Mouse (Mus musculus) liver, embryonic 16.5 days (tissue): ENCODE results near the gene Impg2. TPM values are rescaled to one million over a fixed set of nuclear protein-coding genes. Genes with fewer than 3 reads are reported as not detected.

ENCODE experiments used
- polyA plus RNA-seq: library from polyadenylated mRNA; unstranded; fragments of >200 nt; fragmentation: Nextera tagmentation; extraction: Ambion mirVana; gene quantifications from 2 replicates; pipeline ENCODE4 v1.2.1, GENCODE M21; 2015

Impg2 gene
- polyA plus RNA-seq, 1 experiment from 2014 or later, result 0.12 TPM

Other genes with a start within 250 kb of the Impg2 start
- 300 and 356 TPM in 2 replicates for gene Rpl24, start 238.0 kb upstream of the Impg2 start, polyA plus RNA-seq
- 7.9 and 8.3 TPM in 2 replicates for gene Zbtb11, start 230.4 kb upstream of the Impg2 start, polyA plus RNA-seq
- 76.6 and 88.9 TPM in 2 replicates for gene Pcnp, start 174.6 kb upstream of the Impg2 start, polyA plus RNA-seq
- 11.0 and 12.9 TPM in 2 replicates for gene Trmt10c, start 166.5 kb upstream of the Impg2 start, polyA plus RNA-seq
- 16.0 TPM in 2 replicates for gene Senp7, start 156.0 kb upstream of the Impg2 start, polyA plus RNA-seq